Mouse (Mus musculus) right cerebral cortex, postnatal 14 days (tissue): ENCODE measurements around the gene Rgs3.
A peak's percentile ranks its signal among the peaks of the same experiment; 100 is the strongest.

Experiments used
- DNase-seq: peaks from one replicate; pipeline ENCODE4 v3.0.0; 2022

The Rgs3 gene

GRCm38 (mm10) chr4:62559797-62560329 lies at the start of gene Rgs3:
Gene Rgs3 (plus strand): TSS chr4:62559847.
- DNase-seq, result no peak

GRCm38 (mm10) chr4:62509946-62510345 lies 49.7 kb upstream of the Rgs3 start:
- DNase-seq, result no peak

- no peak for DNase-seq
These were observed 45.6 kb upstream of the Rgs3 start for GRCm38 (mm10) chr4:62513998-62514506.

- no peak for DNase-seq
These were observed 44.7 kb upstream of the Rgs3 start for GRCm38 (mm10) chr4:62514995-62515394.

DNA sequence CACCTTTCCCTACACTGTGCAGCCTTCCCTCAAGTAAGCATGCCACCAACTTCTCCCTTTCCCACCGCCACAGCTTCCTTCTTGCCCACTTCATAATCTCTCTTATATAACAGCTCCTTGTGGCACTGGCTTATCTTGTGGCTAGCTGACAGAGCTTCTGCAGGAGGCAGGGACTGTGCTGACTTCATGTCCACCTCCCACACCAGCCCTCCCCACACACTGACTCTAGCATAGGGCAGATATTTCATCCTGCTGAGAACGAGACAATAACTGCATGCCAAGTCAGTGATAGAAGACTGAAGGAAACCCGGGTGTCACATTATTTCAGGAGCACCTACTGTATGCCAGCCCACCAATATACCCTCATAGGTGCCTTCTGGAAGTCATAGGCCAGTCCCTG lies 44.2 kb upstream of the Rgs3 start:
- DNase-seq, result no peak

DNA sequence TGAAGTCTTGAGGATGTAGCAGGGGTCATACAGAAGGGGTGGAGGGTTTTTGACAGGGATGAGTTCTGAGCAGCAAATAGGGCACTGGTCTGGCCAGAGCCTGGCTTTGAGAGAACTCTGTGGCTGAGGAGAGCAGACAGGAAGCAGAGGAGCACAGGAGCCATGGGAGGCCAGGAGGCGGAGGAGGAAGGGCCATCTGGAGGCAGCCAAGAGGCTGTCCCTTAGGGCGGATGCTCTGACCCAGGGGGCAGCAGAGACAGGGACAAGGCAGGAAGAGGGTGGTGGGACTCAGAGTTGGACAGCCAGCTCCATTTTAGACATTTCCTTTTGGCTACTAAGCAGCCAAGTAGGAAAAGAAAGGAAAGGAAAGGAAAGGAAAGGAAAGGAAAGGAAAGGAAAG lies 43.6 kb upstream of the Rgs3 start:
- DNase-seq, result no peak

DNA sequence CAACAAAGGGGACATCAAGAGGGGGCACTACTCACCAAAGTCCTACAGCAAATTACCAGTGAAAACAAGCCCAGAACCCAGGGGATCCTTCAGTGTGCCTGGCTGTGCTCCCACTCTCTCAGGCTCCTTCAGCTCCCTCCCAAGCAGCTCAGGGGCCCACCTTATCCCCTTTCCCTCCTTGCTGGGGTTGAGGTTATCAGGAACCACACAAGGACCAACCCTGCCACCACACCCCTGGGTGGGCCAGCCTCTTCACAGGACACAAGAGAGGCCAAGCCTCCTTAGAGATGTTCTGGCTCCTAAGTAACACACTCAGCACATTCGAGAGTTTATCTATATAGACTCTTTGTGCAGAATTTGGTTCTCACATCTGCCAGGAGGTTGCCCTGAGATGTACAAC lies 43.1 kb upstream of the Rgs3 start:
- DNase-seq, result no peak

- no peak for DNase-seq
These were observed 42.6 kb upstream of the Rgs3 start for GRCm38 (mm10) chr4:62517046-62517445.

DNA sequence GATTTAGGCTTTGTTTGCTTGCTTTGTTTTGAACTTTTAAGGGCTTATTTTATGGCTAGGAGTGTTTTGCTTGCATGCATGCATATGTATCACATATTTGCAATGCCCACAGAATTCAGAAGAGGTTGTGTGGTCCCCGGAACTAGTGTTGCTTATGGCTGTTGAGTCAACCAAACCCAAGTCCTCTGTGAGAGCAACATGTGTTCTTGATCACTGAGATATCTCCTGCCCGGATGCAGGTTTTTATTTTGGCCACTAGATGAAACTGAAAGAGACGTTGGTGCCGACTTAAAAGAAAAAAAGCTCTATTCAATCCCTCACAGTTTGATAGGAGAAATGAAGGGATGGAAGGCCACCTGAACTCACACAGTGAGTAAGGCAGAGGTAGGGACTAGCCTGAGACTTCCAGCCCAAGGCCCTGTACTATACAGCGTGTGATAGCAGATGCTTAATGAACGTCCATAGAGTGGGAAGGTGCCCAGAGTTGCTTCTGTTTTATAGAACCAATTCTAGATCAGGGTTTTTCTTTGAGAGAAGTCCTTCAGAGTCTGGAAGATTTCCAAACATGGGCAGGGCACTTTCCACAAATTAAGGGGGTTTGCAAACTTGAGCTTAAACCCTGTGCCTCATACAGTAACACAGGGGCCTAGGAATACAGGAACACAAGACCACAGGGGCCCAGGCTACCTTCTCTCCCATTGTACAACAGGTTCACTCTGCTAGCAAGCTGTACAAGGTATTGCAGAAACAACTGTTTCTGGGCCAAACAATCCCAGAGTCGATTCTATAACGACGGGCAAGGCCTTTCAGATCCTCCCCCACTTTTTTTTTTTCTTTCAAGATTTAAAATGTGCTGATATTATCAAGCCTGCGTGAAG lies 41.9 kb upstream of the Rgs3 start:
- no peak for DNase-seq

GRCm38 (mm10) chr4:62518416-62519121 lies 41.1 kb upstream of the Rgs3 start:
- no peak for DNase-seq

DNA sequence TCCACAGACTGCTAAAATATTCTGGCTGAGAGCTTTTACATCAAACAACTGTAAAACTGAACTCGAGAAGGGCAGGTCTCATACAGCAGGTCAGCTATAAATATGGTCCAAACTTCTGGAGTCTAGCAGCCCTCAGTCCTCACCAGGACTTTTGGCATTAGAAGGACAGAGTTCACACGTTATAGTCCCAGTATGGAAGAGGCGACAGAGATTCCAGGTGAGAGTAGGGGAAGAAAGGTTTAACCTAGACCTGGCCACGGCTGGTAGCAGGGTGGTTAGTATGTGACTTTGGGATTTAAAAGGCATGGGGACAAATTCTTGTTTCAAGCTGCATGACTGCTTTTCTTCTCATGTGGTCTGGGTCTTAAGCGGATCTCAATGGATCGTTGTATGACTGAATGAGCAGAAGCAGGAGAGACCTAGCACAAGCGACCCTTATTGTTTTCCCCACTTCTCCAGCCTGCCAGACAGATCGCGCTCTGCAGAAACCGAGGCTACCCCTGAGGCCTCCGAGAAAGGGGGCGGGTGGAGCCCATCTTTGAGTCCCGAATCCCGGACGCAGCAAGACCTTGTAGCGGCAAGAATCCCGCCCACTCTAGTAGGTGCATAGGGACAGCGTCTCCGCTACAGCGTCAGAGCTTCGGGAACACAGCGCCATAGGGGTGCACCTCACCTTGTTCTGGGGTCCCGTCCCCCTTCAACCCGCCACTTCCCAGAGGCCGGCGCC lies 40.4 kb upstream of the Rgs3 start:
- DNase-seq, result no peak

DNA sequence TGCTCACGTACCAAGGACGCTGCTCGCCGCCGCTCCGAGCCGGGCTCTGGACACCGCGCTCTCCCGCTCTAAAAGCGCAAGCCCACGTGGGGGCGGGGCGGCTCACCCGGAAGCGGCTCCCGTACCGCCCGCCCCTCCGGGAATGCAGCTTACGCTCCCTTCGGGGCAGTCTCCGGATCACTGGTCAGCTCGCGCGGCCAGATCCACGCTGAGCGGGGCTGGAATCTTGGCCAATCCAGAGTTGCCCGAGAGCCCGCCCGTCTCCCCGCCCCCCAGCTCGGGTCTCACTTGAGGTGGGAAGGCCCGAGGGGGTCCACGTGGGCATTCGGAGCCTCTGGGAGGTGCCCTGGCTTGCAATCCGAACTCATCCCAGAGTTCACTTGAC lies 39.8 kb upstream of the Rgs3 start, which contains the start of gene Alad:
Gene Alad (minus strand): TSS at position 70 of the 385 bp plus-strand sequence.
- peak; percentile 81 for DNase-seq

DNA sequence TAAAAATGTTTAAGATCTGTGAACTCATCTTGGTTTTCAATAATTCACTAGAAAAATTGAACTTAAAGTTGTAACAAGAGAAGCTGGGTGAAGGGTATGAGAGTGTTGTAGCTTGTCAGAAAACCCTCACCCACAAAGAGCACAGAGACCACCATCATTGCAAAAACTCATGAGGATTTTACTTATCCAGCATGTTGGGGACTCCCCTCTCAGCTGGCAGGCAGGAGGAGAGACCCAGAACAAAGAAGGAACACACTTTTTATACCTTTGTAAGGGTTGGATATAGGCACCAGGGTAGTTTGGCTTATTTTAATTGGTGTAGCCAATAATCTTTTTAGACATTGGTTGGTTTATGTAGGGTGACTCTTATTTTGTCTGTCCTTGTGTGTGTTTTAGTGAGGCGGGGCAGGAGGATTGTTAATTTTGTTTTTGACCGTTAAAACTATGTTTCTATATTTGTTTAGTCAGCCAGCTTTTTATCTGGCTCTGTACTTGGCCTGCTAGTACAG lies 38.7 kb upstream of the Rgs3 start:
- DNase-seq, result no peak

GRCm38 (mm10) chr4:62524651-62525488 lies 34.8 kb upstream of the Rgs3 start, which contains the start of the genes Pole3 and 4933430I17Rik:
Gene Pole3 (minus strand): TSS chr4:62525068.
Gene 4933430I17Rik (plus strand): TSS chr4:62525369.
- DNase-seq, result peak; percentile 97

DNA sequence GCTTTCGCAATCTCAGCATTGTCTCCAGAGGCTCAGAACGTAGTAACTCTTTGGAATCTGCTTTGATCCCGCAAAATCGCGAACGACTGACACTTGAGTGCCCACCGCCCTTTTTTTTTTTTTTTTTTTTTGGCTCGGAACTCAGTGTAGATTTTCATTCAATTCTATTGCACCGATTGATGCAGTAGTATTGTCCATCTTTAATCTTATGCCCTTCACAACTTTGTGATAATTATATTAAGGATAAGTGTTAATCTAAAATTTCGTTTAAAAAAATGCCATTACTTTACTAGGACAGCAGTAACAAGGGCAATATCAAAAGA lies 34.2 kb upstream of the Rgs3 start:
- no peak for DNase-seq

- no peak for DNase-seq
These were observed 33.4 kb upstream of the Rgs3 start for GRCm38 (mm10) chr4:62526256-62526655.

DNA sequence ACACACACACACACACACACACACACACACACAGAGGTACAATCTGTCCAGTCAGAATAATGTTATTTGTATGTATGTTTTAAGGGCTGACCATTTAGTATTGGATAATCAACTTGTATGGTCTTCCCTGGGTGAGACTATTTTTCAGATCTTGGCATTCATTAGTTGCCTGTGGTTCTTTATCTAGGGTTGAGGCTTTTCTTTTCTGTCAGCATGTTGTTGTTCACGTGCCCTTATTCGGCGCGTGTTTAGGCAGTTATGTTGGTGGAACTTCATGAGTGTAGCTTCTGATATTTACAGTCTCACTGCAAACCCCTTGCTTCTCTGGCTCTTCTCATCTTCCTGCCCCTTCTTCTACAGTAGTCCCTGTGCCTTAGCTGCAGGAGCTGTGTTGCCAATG lies 32.0 kb upstream of the Rgs3 start:
- no peak for DNase-seq

GRCm38 (mm10) chr4:62533729-62534128 lies 25.9 kb upstream of the Rgs3 start:
- no peak for DNase-seq

DNA sequence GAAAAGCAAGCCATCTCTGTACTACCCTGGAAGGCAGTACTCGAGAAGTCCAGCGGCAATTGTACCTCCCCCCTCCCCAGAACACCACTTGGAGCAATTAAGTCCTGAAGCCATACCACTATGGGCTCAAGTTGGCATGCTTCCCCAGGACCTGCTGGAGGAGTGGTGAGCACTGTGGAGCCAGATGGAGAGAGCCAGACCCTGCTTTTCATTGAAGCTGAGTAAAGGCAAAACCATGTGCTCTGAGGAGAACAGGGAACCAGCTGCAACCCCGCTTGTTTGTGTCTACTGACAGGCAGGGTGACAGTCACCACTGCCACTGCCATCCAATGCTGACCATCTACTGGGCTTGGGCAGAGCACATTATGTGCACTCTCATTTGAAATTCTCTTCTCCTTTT lies 17.8 kb upstream of the Rgs3 start:
- no peak for DNase-seq

- DNase-seq, result no peak
These were observed 15.9 kb upstream of the Rgs3 start for GRCm38 (mm10) chr4:62543782-62544181.

- DNase-seq, result no peak
These were observed 14.8 kb upstream of the Rgs3 start for GRCm38 (mm10) chr4:62544801-62545200.

GRCm38 (mm10) chr4:62551966-62552365 lies 7.7 kb upstream of the Rgs3 start:
- no peak for DNase-seq
